Mouse (Mus musculus): ENCODE data around the gene Drc7. TPM values are rescaled to one million over a fixed set of nuclear protein-coding genes. Genes with fewer than 3 reads are reported as not detected.

The Drc7 gene
- 0.12 TPM for polyA plus RNA-seq (2017; shearing (Covaris generic))

GRCm38 (mm10) chr8:95054927-95055510, at the start of gene Drc7:
Gene Drc7, plus strand, starts transcription at chr8:95055103.

GRCm38 (mm10) chr8:95017451-95017850, 37.5 kb upstream of the Drc7 start, which contains the start of gene Adgrg3:
Gene Adgrg3, plus strand, starts transcription at chr8:95017692.

GRCm38 (mm10) chr8:95080381-95081341, 25.8 kb downstream of the Drc7 start, which contains the start of gene Katnb1:
Gene Katnb1, plus strand, starts transcription at chr8:95081186.

Other genes starting within 250 kb of the Drc7 start
- gene Ccl17, start 244.7 kb upstream of the Drc7 start, polyA plus RNA-seq (2017; shearing (Covaris generic)), result not detected
- 35.6 TPM for gene Coq9, start 216.8 kb upstream of the Drc7 start, polyA plus RNA-seq (2017; shearing (Covaris generic))
- 93.5 TPM for gene Ciapin1, start 216.7 kb upstream of the Drc7 start, polyA plus RNA-seq (2017; shearing (Covaris generic))
- gene Polr2c, start 197.7 kb upstream of the Drc7 start, polyA plus RNA-seq (2017; shearing (Covaris generic)), result 87.9 TPM
- gene Dok4, start 178.8 kb upstream of the Drc7 start, polyA plus RNA-seq (2017; shearing (Covaris generic)), result 2.1 TPM
- 0.16 TPM for gene Ccdc102a, start 137.0 kb upstream of the Drc7 start, polyA plus RNA-seq (2017; shearing (Covaris generic))
- gene Adgrg5, start 131.4 kb upstream of the Drc7 start, polyA plus RNA-seq (2017; shearing (Covaris generic)), result not detected
- gene Adgrg1, start 80.4 kb upstream of the Drc7 start, polyA plus RNA-seq (2017; shearing (Covaris generic)), result 0.60 TPM
- gene Adgrg3, start 37.4 kb upstream of the Drc7 start, polyA plus RNA-seq (2017; shearing (Covaris generic)), result 2.0 TPM
- 20.9 TPM for gene Katnb1, start 26.1 kb downstream of the Drc7 start, polyA plus RNA-seq (2017; shearing (Covaris generic))
- not detected for gene Kifc3, start 147.7 kb downstream of the Drc7 start, polyA plus RNA-seq (2017; shearing (Covaris generic))